Mouse (Mus musculus) liver, adult 2 months (tissue): ENCODE data around the gene Caprin2. TPM values are rescaled to one million over a fixed set of nuclear protein-coding genes. Genes with fewer than 3 reads are reported as not detected.

Experiments used
- DNase-seq: peaks from one replicate; pipeline ENCODE4 v3.0.0-alpha.2; 2011; ENCODE audit warnings: low read depth, low spot score; ENCODE audit errors: extremely low read depth
- H3K27ac ChIP-seq: fragments of 200-500 bp; replicated peaks from 2 replicates; pipeline ENCODE4 v1.5.1; 2012; ENCODE audit warnings: low read depth, mild to moderate bottlenecking, control low read depth, inconsistent platforms, low read length; ENCODE audit not compliant: insufficient read depth
- H3K27me3 ChIP-seq: fragments of 200-500 bp; 2 replicates; pipeline ENCODE4 v1.6.1; 2012; ENCODE audit warnings: mild to moderate bottlenecking, moderate library complexity, low read length, inconsistent platforms; ENCODE audit not compliant: control insufficient read depth, insufficient read depth
- H3K36me3 ChIP-seq: fragments of 200-500 bp; 2 replicates; pipeline ENCODE4 v1.6.1; 2012; ENCODE audit warnings: low read length, inconsistent platforms; ENCODE audit not compliant: control insufficient read depth, insufficient read depth
- H3K4me1 ChIP-seq: fragments of 200-500 bp; 2 replicates; pipeline ENCODE4 v1.6.1; 2011; ENCODE audit warnings: low read length; ENCODE audit not compliant: control insufficient read depth, insufficient read depth
- H3K4me3 ChIP-seq: fragments of 200-500 bp; 2 replicates; pipeline ENCODE4 v1.5.1; 2011; ENCODE audit warnings: low read depth, mild to moderate bottlenecking, control low read depth, low read length, moderate library complexity; ENCODE audit not compliant: insufficient read depth
- H3K79me2 ChIP-seq: fragments of 200-500 bp; 2 replicates; pipeline ENCODE4 v1.6.1; 2012; ENCODE audit warnings: inconsistent platforms, mild to moderate bottlenecking, low read length, moderate library complexity; ENCODE audit not compliant: control insufficient read depth, insufficient read depth
- H3K9ac ChIP-seq: fragments of 200-500 bp; 2 replicates; pipeline ENCODE4 v1.6.1; 2012; ENCODE audit warnings: low read depth, mild to moderate bottlenecking, control low read depth, inconsistent platforms, low read length
- CTCF ChIP-seq: fragments of 200-500 bp; IDR thresholded peaks from 2 replicates; pipeline ENCODE4 v1.5.1; 2011; ENCODE audit warnings: low read depth, low read length, control low read depth
- POLR2A ChIP-seq: fragments of 200-500 bp; IDR thresholded peaks from 2 replicates; pipeline ENCODE4 v1.6.1; 2011; ENCODE audit warnings: low read length, control low read depth; ENCODE audit not compliant: insufficient read depth; ENCODE audit errors: extremely low read depth
- WGBS: fragments of 180-500 bp; shearing (Covaris S2); methylation state at CpG from one replicate; pipeline ENCODE4 v1.1.7; 2018; 5-methylcytosine and 5-hydroxymethylcytosine counted together
- polyA plus RNA-seq: library from polyadenylated mRNA; depleted of rRNA; stranded (reverse); fragments of >200 nt; gene quantifications from 2 replicates; pipeline ENCODE4 v1.2.3, GENCODE M21; 2012
- total RNA-seq: library from RNA; depleted of rRNA; stranded (reverse); fragments of >200 nt; gene quantifications from 2 replicates; pipeline ENCODE4 v1.2.3, GENCODE M21; 2014

Caprin2 gene
- total and polyA plus RNA-seq, 2 experiments: 3.6 to 4.1 TPM

GRCm38 (mm10) chr6:148830355-148830747 lies 65.7 kb downstream of the Caprin2 start:
- Histone ChIP-seq H3K4me3 (peak overlapping the region; percentile 85), H3K79me2 (peaks cover 12% of the 10 kb centered on the region; the same call in 1 of the 2 replicates), H3K36me3 (peaks cover 2% of the 10 kb centered on the region; the same call in 1 of the 2 replicates), H3K27me3 (no peaks in the 10 kb centered on the region), H3K27ac (no peak overlapping the region), H3K9ac (no peak overlapping the region; the same call in 1 of the 2 replicates), H3K4me1 (peaks cover 4% of the 10 kb centered on the region; the same call in 1 of the 2 replicates)
- peak; percentile 8 for DNase-seq
- TF ChIP-seq POLR2A (no peak), CTCF (no peak)
- 0% methylated on average over 3 of the region's 3 CpGs for WGBS

DNA sequence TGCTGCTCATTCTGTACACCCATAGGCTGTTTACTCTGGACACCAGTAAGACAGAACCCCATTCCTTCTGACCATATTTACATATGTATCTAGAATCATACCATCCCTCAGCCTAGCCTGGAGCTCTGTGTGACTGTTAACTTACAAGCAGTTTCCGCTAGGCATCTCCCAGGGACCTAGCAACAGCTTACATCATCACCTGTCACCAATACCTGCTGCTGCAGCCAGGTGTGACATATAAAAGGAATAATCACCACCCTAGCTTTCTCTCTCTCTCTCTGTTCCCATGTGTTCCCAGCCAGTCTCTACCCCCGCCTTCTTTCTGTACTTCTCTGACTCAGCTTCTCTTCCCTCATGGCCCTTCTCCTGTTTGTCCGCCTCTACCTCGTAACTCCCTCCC lies 69.9 kb downstream of the Caprin2 start:
- TF ChIP-seq POLR2A (no peak), CTCF (no peak)
- no peak for DNase-seq

GRCm38 (mm10) chr6:148818624-148819343 lies 77.3 kb downstream of the Caprin2 start:
- TF ChIP-seq POLR2A (no peak), CTCF (no peak)
- WGBS: 90% methylated on average over 4 of the region's 4 CpGs
- Histone ChIP-seq H3K27me3 (no peaks in the 10 kb centered on the region), H3K27ac (no peak overlapping the region), H3K36me3 (peaks cover 59% of the 10 kb centered on the region), H3K79me2 (no peaks in the 10 kb centered on the region), H3K4me1 (no peaks in the 10 kb centered on the region), H3K9ac (no peak overlapping the region), H3K4me3 (no peak overlapping the region)
- DNase-seq: no peak

More for the DNA sequence above, 69.9 kb downstream of the Caprin2 start:
- H3K4me3 ChIP-seq: no peak overlapping the region
- H3K79me2 ChIP-seq: peaks cover 12% of the 10 kb centered on the region; the same call in 1 of the 2 replicates
- peaks cover 2% of the 10 kb centered on the region; the same call in 1 of the 2 replicates for H3K4me1 ChIP-seq
- peaks cover 17% of the 10 kb centered on the region for H3K36me3 ChIP-seq
- H3K27ac ChIP-seq: no peak overlapping the region
- no peak overlapping the region for H3K9ac ChIP-seq
- H3K27me3 ChIP-seq: no peaks in the 10 kb centered on the region
- 98% methylated on average over 4 of the region's 4 CpGs for whole genome bisulfite sequencing

GRCm38 (mm10) chr6:148816751-148817150 lies 79.3 kb downstream of the Caprin2 start:
- Histone ChIP-seq H3K4me3 (no peak overlapping the region), H3K27me3 (no peaks in the 10 kb centered on the region), H3K4me1 (no peaks in the 10 kb centered on the region), H3K27ac (no peak overlapping the region), H3K79me2 (no peaks in the 10 kb centered on the region), H3K9ac (no peak overlapping the region), H3K36me3 (peaks cover 65% of the 10 kb centered on the region)
- DNase-seq: no peak
- TF ChIP-seq CTCF: no peak
- no peak for TF ChIP-seq POLR2A
- WGBS: 82% methylated on average over 5 of the region's 5 CpGs

DNA sequence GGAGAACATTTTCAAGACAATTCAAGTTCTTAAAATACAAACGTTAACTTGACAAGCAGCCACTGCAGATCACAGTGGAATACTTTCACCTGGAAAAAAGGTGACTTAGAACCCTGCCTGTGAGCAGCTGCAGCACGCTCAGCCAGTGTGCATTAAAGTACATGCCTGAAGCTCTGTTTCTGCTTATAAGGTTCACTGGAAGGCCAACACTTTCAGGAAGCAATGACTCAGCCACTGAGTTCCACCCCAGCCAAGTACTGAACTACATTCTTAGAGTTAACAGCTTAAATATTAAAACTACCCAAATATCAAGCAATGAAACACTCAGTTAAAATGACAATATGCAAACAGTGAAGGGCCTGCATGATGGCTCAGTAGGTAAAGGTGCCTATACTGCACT lies 84.9 kb downstream of the Caprin2 start:
- TF ChIP-seq POLR2A (no peak), CTCF (no peak)
- no peaks in the 10 kb centered on the region for H3K79me2 ChIP-seq
- no peak overlapping the region for H3K27ac ChIP-seq
- peaks cover 70% of the 10 kb centered on the region for H3K36me3 ChIP-seq
- DNase-seq: no peak
- no peaks in the 10 kb centered on the region for H3K27me3 ChIP-seq
- WGBS: 88% methylated on average over 2 of the region's 2 CpGs
- no peaks in the 10 kb centered on the region for H3K4me1 ChIP-seq
- no peak overlapping the region for H3K9ac ChIP-seq
- H3K4me3 ChIP-seq: no peak overlapping the region

GRCm38 (mm10) chr6:148799773-148800172 lies 96.3 kb downstream of the Caprin2 start:
- no peaks in the 10 kb centered on the region for H3K4me1 ChIP-seq
- 92% methylated on average over 4 of the region's 4 CpGs for WGBS
- no peak overlapping the region for H3K4me3 ChIP-seq
- no peak overlapping the region for H3K9ac ChIP-seq
- no peaks in the 10 kb centered on the region for H3K79me2 ChIP-seq
- TF ChIP-seq POLR2A: no peak
- TF ChIP-seq CTCF: peak; percentile 22; the same call in 1 of the 2 replicates
- DNase-seq: no peak
- H3K27ac ChIP-seq: no peak overlapping the region
- H3K36me3 ChIP-seq: peaks cover 64% of the 10 kb centered on the region
- H3K27me3 ChIP-seq: no peaks in the 10 kb centered on the region
